Mouse (Mus musculus): ENCODE results near the gene Gata2.

DNA sequence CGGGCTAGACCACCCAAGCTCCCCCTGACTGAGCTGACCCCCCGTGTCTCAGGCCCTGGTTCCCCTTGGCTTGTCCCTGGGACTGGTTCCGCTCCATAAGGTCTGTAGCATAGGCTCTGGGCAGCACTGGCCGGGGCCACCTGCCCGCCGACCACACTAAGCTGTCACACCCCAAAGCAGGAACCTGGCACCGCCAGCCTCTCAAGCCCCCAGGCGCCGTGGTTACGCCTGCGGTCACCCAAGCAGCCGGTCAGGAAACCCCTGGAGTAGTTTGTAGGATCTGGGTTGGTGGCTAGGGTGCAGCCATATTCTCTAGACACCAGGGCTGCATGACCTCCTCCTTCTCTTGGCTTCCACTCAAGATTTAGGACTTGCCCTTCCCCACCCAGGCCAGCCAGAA lies 35.5 kb downstream of the Gata2 start:
- TF ChIP-seq POLR2A (IDR thresholded peaks at IDR 0.05; ENCODE audit: insufficient read depth, low read depth, low read length), result no peak
- TF ChIP-seq CTCF (IDR thresholded peaks at IDR 0.05; ENCODE audit: insufficient read depth, low read depth, low read length), result no peak

Measured in olfactory bulb, adult 2 months (tissue).